Mouse (Mus musculus): Measurements from ENCODE around the gene Chrna4.

The Chrna4 gene

GRCm38 (mm10) chr2:181043437-181043836, at the start of gene Chrna4:
Gene Chrna4 (minus strand): TSS chr2:181043546.
- DNase-seq: peak; percentile 3

- no peak for DNase-seq
Observed at GRCm38 (mm10) chr2:181090123-181090522, 46.8 kb upstream of the Chrna4 start.

GRCm38 (mm10) chr2:181084997-181085396, 41.7 kb upstream of the Chrna4 start:
- no peak for DNase-seq

GRCm38 (mm10) chr2:181083945-181084344, 40.6 kb upstream of the Chrna4 start:
- DNase-seq: no peak

- DNase-seq: no peak
Observed at GRCm38 (mm10) chr2:181080886-181081285, 37.5 kb upstream of the Chrna4 start.

- DNase-seq: no peak
Observed at GRCm38 (mm10) chr2:181079518-181079917, 36.2 kb upstream of the Chrna4 start.

GRCm38 (mm10) chr2:181078908-181079307, 35.6 kb upstream of the Chrna4 start:
- no peak for DNase-seq

- DNase-seq: no peak
Observed at GRCm38 (mm10) chr2:181075501-181075900, 32.2 kb upstream of the Chrna4 start.

- DNase-seq: no peak
Observed at GRCm38 (mm10) chr2:181072403-181072714, 29.0 kb upstream of the Chrna4 start.

GRCm38 (mm10) chr2:181071706-181072402, 28.5 kb upstream of the Chrna4 start:
- peak; percentile 78 for DNase-seq

- DNase-seq: no peak
Observed at GRCm38 (mm10) chr2:181070136-181070535, 26.8 kb upstream of the Chrna4 start.

- DNase-seq: no peak
Observed at GRCm38 (mm10) chr2:181068499-181068898, 25.2 kb upstream of the Chrna4 start.

GRCm38 (mm10) chr2:181065827-181066226, 22.5 kb upstream of the Chrna4 start:
- no peak for DNase-seq

GRCm38 (mm10) chr2:181060127-181060526, 16.8 kb upstream of the Chrna4 start:
- DNase-seq: peak; percentile 72

GRCm38 (mm10) chr2:181058193-181058592, 14.8 kb upstream of the Chrna4 start:
- no peak for DNase-seq

GRCm38 (mm10) chr2:181057341-181057740, 14.0 kb upstream of the Chrna4 start:
- DNase-seq: no peak

GRCm38 (mm10) chr2:181052171-181052570, 8.8 kb upstream of the Chrna4 start:
- DNase-seq: peak; percentile 68

GRCm38 (mm10) chr2:181048986-181049385, 5.6 kb upstream of the Chrna4 start:
- DNase-seq: no peak

- DNase-seq: peak; percentile 69
Observed at GRCm38 (mm10) chr2:181048252-181048945, 5.1 kb upstream of the Chrna4 start.

- peak; percentile 1 for DNase-seq
Observed at GRCm38 (mm10) chr2:181044001-181044400, 655 bp upstream of the Chrna4 start.

GRCm38 (mm10) chr2:181042376-181042775, 970 bp downstream of the Chrna4 start:
- DNase-seq: peak; percentile 1

GRCm38 (mm10) chr2:181041941-181042340, 1.4 kb downstream of the Chrna4 start:
- DNase-seq: peak; percentile 9

GRCm38 (mm10) chr2:181039356-181039680, 4.0 kb downstream of the Chrna4 start:
- no peak for DNase-seq

GRCm38 (mm10) chr2:181038644-181039355, 4.5 kb downstream of the Chrna4 start:
- DNase-seq: no peak

Data from cerebellum, adult 11-12 months (tissue).